Mouse (Mus musculus): ENCODE measurements around the gene Nfix.

GRCm38 (mm10) chr8:84775621-84776113 is 24.5 kb downstream of the Nfix start:
- no peak for TF ChIP-seq CTCF (IDR thresholded peaks at IDR 0.05; ENCODE audit: low read depth)
- TF ChIP-seq EP300 (optimal IDR thresholded peaks at IDR 0.05), result no peak

All from stomach, postnatal 0 days (tissue).